Mouse (Mus musculus) A20 (cell line): ENCODE data around the gene Nfic.

Source experiments
- DNase-seq: peaks from one replicate; pipeline ENCODE4 v3.0.0-alpha.2; 2011; ENCODE audit warnings: low read depth, low spot score

The Nfic gene

GRCm38 (mm10) chr10:81455181-81455895, at the start of gene Nfic:
Gene Nfic, minus strand, starts transcription at chr10:81455635.
- DNase-seq: no peak

GRCm38 (mm10) chr10:81502658-81503057, 47.2 kb upstream of the Nfic start:
- peak; percentile 74 for DNase-seq

DNA sequence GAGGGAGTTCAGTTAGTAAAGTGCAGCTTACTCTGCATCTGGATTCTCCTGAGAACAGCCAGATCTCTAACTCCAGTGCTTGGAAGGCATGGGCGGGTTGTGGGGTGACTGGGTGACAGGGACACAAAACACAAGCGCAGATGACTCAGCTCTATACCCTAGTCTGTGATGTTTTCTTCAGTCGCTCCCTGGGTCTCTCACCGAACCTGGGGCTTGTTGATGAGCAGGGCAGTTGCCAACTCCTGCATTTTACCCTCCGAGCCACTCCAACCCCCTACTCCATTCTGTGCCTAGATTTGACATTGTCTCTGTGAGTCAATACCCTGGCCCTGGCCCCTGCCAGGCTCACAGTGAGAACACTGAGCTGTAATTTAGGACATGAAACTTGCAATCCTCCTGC, 46.4 kb upstream of the Nfic start:
- no peak for DNase-seq

- no peak for DNase-seq
These were observed 44.6 kb upstream of the Nfic start, which contains the start of gene S1pr4 for GRCm38 (mm10) chr10:81500032-81500431. Gene S1pr4, minus strand, starts transcription at chr10:81500132.

DNA sequence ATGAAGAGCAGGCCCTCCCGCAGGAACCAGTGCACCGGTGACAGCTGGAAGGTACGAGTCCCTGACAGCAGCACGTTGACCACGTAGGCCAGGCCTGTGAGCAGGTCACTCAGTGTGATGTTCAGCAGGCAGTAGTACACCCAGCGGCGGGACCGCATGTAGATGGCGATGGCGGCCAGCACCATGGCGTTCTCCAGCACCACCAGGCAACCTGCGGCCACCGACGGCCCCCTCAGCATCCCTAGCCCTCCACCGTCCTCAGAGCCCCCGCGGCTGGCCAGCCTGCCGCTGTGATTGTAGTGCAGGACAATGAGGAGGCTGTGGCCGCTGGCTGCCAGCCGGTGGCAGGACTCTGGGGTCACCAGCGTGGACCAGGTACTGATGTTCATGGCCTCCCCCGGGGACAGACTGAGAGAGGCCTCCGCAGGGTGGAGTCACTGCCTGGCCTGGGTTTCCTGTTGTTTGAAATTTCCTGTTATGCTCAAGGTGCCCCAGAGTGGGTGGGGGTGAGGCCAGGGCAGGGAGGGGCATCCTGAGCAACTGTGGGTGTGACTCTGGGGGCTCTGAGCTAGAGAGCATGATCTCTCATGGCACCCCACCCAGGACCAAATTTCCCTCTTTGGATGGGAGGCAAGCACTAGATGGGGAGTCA, 43.9 kb upstream of the Nfic start:
- no peak for DNase-seq

DNA sequence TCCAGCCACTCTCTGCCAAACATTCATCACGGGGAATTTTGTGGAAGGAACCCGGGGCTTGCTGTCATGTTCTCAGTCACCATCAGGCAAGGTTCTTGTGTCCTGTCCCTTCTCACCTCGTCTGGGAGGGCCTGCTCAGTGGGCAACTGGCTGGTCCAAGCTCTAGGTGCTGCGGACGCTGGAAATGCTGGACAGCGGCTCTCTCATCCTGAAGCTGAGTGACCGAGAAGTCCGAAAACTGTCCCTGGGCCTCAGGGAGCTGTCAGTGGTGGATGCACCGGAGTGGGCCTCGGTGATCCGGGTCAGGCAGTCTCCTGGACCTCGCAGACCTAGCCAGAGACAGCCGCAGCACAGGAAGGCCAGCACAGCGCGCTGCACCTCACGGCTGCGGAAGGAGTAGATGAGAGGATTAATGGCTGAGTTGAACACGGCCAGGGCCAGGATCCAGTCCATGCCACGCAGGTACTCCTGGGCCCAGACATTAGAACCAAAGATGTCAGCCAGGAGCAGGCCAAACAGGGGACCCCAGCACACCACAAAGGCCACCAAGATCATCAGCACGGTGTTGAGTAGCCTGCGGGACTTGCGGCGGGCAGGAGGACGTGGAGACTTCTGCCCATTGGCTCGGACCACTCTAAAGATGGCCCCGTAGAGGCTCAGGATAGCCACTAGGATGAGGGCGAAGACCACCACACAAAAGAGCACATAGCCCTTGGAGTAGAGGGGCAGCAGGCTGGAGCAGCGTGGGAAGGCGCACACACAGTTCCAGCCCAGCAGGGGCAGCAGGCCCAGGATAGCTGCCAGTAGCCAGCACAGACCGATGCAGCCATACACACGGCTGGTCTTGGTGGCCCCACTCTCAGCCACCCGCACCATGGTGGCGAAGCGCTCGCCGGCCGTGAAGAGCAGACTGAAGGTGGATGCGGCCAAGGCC, 43.1 kb upstream of the Nfic start:
- DNase-seq: no peak

DNA sequence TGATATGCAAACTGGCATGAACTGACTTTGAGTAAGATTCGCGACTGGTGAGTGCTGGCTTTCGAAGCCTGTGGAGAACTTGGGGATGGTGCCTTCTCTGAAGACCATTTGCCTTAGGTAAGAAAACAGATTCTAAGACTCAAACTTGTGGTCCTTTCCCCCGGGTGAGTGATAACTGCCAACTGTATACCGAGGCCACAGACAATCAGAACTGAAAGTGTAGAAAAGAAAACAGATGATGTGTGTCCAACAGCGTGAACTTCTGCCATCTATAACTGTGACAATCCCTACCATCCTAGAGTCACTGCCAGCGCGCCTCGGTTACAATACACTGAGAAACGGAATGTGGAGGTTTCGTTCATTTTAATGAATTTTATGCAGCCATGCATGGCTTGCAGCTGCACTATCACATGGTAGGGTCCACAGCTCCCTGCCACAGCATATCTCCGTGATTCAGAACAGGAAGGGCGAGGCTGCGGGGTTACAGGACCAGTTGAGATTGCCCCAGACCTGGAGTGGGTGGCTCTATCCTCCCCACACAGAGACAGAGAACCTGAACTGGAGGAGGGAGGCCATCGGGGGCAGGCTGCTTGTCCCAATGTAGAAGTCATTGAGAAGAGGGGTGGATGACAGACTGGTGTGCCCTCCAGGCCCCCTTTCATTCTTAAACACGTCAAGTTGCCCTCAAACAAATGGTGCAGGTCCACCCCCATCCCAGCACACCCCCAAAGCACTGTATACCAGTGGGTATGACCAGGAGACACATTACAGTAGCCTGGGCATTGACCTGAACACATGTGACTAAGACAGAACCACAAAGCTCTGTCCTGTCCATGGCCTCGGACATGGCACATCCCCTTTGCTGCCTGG, 42.2 kb upstream of the Nfic start:
- DNase-seq: peak; percentile 64

GRCm38 (mm10) chr10:81496969-81497368, 41.5 kb upstream of the Nfic start:
- no peak for DNase-seq

- peak; percentile 99 for DNase-seq
These were observed 40.9 kb upstream of the Nfic start, which contains the start of gene Ncln for GRCm38 (mm10) chr10:81496264-81496901. Gene Ncln, minus strand, starts transcription at chr10:81496392.

- no peak for DNase-seq
These were observed 40.3 kb upstream of the Nfic start for GRCm38 (mm10) chr10:81495616-81496263.

DNA sequence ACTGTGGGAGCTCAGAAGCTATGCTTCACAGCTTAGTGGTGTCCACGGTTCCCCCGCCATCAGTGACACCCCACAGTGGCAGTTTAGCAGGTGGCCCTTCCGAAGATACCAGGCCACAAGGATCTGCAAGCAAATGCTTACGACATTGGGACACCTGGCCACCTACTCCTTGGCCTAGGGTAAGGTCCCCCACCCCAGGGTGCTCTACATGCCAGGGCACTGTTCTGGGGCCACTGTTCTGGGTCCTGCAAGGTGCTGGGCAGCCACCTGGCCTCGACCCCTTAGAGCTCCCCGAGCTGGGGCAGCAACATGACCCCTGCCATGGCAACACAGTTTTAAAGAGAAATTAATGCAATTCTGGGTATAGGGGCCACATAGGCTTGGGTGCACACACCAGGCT, 39.7 kb upstream of the Nfic start:
- no peak for DNase-seq

DNA sequence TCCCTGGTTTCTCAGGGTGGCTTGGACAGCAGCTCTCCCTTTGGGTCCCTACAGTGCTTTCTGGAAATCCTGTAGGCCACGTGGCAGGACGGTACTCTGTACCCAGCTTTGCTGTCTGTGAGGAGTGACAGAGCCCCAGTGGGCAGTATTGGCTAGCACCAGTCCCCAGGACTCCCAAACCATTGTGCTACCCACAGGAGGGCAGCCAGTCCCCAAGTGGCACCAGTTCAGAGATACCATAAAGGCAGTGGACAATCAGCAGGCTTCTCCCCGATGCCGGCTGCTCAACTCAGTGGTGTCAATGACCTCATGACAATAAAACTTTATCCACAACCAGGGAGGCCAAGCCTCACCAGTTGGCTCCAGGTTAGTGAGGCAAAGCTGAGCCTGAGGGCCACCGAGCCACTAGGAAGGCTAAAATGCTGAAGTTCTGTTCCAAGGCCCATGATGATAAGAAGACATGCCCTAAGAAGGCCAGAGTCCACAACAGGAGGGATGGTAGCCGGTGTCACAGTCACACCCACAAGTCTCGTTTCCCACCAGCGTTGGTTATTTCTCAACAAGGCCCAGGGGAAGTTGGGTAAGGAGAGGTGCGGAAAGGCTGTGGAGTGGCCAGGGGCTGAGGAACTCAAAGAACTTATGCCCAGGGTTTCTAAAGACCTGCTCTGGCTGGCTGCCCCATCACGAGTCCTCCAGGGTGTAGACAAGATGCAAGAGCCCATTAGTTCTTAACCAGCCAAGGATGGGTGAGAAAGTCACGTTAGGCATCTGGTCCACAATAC, 39.0 kb upstream of the Nfic start:
- DNase-seq: no peak

DNA sequence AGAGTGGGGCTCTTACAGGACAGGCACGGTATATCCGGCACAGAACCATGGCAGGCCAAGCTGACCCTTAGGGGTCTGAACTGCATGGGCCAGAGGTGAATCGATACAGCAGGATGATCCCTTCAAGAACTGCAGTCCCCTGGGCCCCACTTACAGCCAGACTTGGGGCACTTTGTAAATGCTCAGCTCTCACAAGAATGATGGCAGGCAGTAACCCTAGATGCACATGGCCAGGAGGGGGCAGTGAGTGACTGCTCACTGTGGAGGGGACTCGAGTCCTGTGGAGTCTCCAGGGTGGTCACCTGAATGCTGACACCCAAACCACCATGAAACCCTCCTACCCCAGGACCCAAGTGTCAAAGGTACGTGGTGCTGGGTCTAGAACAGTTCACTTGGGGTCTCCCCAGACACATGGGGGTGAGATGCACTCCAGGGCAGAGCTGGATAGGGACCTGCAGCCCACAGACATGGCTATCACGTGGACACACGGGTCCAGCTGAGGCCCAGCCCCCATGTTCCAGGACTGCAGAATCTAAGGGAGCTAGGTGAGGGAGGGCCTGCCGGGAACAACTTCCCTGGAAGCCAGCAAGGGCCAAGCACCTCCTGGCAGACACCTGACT, 38.3 kb upstream of the Nfic start:
- DNase-seq: peak; percentile 44

- no peak for DNase-seq
These were observed 37.3 kb upstream of the Nfic start for GRCm38 (mm10) chr10:81492606-81493240.

DNA sequence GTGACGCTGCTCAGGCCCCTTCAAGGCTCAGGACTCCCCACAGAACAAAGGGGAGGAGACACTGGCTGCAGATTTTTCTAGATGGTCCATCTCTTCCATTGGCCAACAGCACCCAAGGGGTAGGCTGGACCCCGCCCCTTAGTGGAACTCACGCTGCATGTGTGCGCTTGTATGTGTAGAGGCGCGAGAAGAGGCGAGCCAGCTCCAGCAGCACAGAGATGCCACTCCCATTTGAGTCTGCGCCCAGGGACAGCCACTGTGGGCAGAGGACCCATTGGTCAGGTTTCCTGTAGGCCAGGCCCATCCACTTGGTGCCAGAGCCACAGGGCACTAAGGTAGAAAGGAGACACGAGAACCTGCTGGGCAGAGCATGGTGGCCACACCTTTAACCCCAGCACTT, 35.6 kb upstream of the Nfic start:
- DNase-seq: no peak

- DNase-seq: no peak
These were observed 34.5 kb upstream of the Nfic start for GRCm38 (mm10) chr10:81489941-81490340.

- no peak for DNase-seq
These were observed 32.6 kb upstream of the Nfic start for GRCm38 (mm10) chr10:81488081-81488480.

- DNase-seq: no peak
These were observed 31.1 kb upstream of the Nfic start for GRCm38 (mm10) chr10:81486496-81486895.
